Mouse (Mus musculus) thymus, adult 2 months (tissue): Measurements from ENCODE around the gene Prkag3. TPM values are rescaled to one million over a fixed set of nuclear protein-coding genes. Genes with fewer than 3 reads are reported as not detected.
A peak's percentile ranks its signal among the peaks of the same experiment; 100 is the strongest.

Experiments
- DNase-seq: peaks from one replicate; pipeline ENCODE4 v3.0.0; 2021
- H3K27ac ChIP-seq: fragments of 200-500 bp; 2 replicates; pipeline ENCODE4 v1.5.1; 2012; ENCODE audit warnings: low read length, control low read depth; ENCODE audit not compliant: control insufficient read depth, insufficient read depth
- H3K27me3 ChIP-seq: fragments of 200-500 bp; 2 replicates; pipeline ENCODE4 v1.6.1; 2012; ENCODE audit warnings: mild to moderate bottlenecking, low read length, moderate library complexity, mixed read lengths; ENCODE audit not compliant: control insufficient read depth, insufficient read depth
- H3K36me3 ChIP-seq: fragments of 200-500 bp; 2 replicates; pipeline ENCODE4 v1.6.1; 2012; ENCODE audit warnings: mild to moderate bottlenecking, low read length, moderate library complexity; ENCODE audit not compliant: control insufficient read depth, insufficient read depth
- H3K4me1 ChIP-seq: fragments of 200-500 bp; replicated peaks from 2 replicates; pipeline ENCODE4 v1.6.1; 2012; ENCODE audit warnings: low read length; ENCODE audit not compliant: control insufficient read depth, insufficient read depth
- H3K4me3 ChIP-seq: fragments of 200-500 bp; 2 replicates; pipeline ENCODE4 v1.5.1; 2012; ENCODE audit warnings: mild to moderate bottlenecking, low read length, control low read depth, moderate library complexity; ENCODE audit not compliant: control insufficient read depth, insufficient read depth
- CTCF ChIP-seq: fragments of 200-500 bp; IDR thresholded peaks from 2 replicates; pipeline ENCODE4 v1.5.1; 2012; ENCODE audit warnings: mild to moderate bottlenecking, control low read depth, low read length, moderate library complexity, borderline replicate concordance; ENCODE audit not compliant: control insufficient read depth, poor library complexity, insufficient read depth; ENCODE audit errors: extremely low read depth
- POLR2A ChIP-seq: fragments of 200-500 bp; IDR thresholded peaks from 2 replicates; pipeline ENCODE4 v1.6.1; 2012; ENCODE audit warnings: mild to moderate bottlenecking, low read length, control low read depth, moderate library complexity; ENCODE audit not compliant: control insufficient read depth, poor library complexity, insufficient read depth; ENCODE audit errors: extremely low read depth
- WGBS: fragments of 180-500 bp; shearing (Covaris S2); methylation state at CpG from one replicate; pipeline ENCODE4 v1.1.7; 2018; 5-methylcytosine and 5-hydroxymethylcytosine counted together
- polyA plus RNA-seq: library from polyadenylated mRNA; depleted of rRNA; stranded (reverse); fragments of >200 nt; gene quantifications from 2 replicates; pipeline ENCODE4 v1.2.3, GENCODE M21; 2012

The Prkag3 gene
- polyA plus RNA-seq, 1 experiment = 0.38 TPM

- WGBS = 88% methylated on average over 6 of the region's 6 CpGs
- no peak overlapping the region for H3K4me3 ChIP-seq
- H3K27me3 ChIP-seq = no peaks in the 10 kb centered on the region; the same call in 1 of the 2 replicates
- H3K36me3 ChIP-seq = no peaks in the 10 kb centered on the region
- TF ChIP-seq POLR2A = no peak
- TF ChIP-seq CTCF = no peak
- no peak overlapping the region for H3K27ac ChIP-seq
- peaks cover under 1% of the 10 kb centered on the region for H3K4me1 ChIP-seq
- no peak for DNase-seq
These were observed 33.1 kb downstream of the Prkag3 start for GRCm38 (mm10) chr1:74715886-74716285.

GRCm38 (mm10) chr1:74715468-74715867 lies 33.6 kb downstream of the Prkag3 start:
- H3K27ac ChIP-seq = no peak overlapping the region
- no peak for TF ChIP-seq CTCF
- no peak for TF ChIP-seq POLR2A
- no peak for DNase-seq

GRCm38 (mm10) chr1:74714967-74715366 lies 34.1 kb downstream of the Prkag3 start:
- WGBS = 52% methylated on average over 2 of the region's 2 CpGs

More at GRCm38 (mm10) chr1:74715468-74715867, 33.6 kb downstream of the Prkag3 start:
- H3K4me1 ChIP-seq = no peaks in the 10 kb centered on the region
- no peaks in the 10 kb centered on the region for H3K36me3 ChIP-seq
- 30% methylated on average over 5 of the region's 5 CpGs for WGBS
- H3K4me3 ChIP-seq = no peak overlapping the region
- no peaks in the 10 kb centered on the region; the same call in 1 of the 2 replicates for H3K27me3 ChIP-seq

GRCm38 (mm10) chr1:74713859-74714730 lies 34.9 kb downstream of the Prkag3 start:
- H3K4me3 ChIP-seq = peak overlapping the region; percentile 9; the same call in 1 of the 2 replicates
- WGBS = 56% methylated on average over 12 of the region's 12 CpGs
- H3K36me3 ChIP-seq = no peaks in the 10 kb centered on the region
- TF ChIP-seq POLR2A = no peak
- TF ChIP-seq CTCF = no peak
- DNase-seq = no peak
- H3K27ac ChIP-seq = no peak overlapping the region
- H3K4me1 ChIP-seq = no peaks in the 10 kb centered on the region
- no peaks in the 10 kb centered on the region; the same call in 1 of the 2 replicates for H3K27me3 ChIP-seq

More at GRCm38 (mm10) chr1:74714967-74715366, 34.1 kb downstream of the Prkag3 start:
- Histone ChIP-seq H3K27me3 (no peaks in the 10 kb centered on the region; the same call in 1 of the 2 replicates), H3K27ac (no peak overlapping the region), H3K36me3 (no peaks in the 10 kb centered on the region), H3K4me3 (no peak overlapping the region), H3K4me1 (no peaks in the 10 kb centered on the region)
- DNase-seq = no peak
- no peak for TF ChIP-seq POLR2A
- no peak for TF ChIP-seq CTCF

GRCm38 (mm10) chr1:74713099-74713858 lies 35.7 kb downstream of the Prkag3 start, which contains the start of gene Cyp27a1:
Gene Cyp27a1 (plus strand): TSS chr1:74713574.
- peak; percentile 6 for DNase-seq
- WGBS = 11% methylated on average over 35 of the region's 35 CpGs
- Histone ChIP-seq H3K4me1 (no peaks in the 10 kb centered on the region), H3K27me3 (no peaks in the 10 kb centered on the region; the same call in 1 of the 2 replicates), H3K27ac (no peak within 1 kb of the TSS), H3K4me3 (peak within 1 kb of the TSS; percentile 9; the same call in 1 of the 2 replicates), H3K36me3 (no peaks in the 10 kb centered on the region)
- TF ChIP-seq CTCF = no peak
- TF ChIP-seq POLR2A = no peak

GRCm38 (mm10) chr1:74712461-74713098 lies 36.4 kb downstream of the Prkag3 start:
- H3K27ac ChIP-seq = no peak overlapping the region
- no peaks in the 10 kb centered on the region for H3K4me1 ChIP-seq
- no peaks in the 10 kb centered on the region; the same call in 1 of the 2 replicates for H3K27me3 ChIP-seq
- TF ChIP-seq CTCF (no peak), POLR2A (no peak)
- 36% methylated on average over 5 of the region's 5 CpGs for WGBS
- DNase-seq = no peak
- no peak overlapping the region for H3K4me3 ChIP-seq
- no peaks in the 10 kb centered on the region for H3K36me3 ChIP-seq
